Mouse (Mus musculus): ENCODE data around the gene Fstl1.

DNA sequence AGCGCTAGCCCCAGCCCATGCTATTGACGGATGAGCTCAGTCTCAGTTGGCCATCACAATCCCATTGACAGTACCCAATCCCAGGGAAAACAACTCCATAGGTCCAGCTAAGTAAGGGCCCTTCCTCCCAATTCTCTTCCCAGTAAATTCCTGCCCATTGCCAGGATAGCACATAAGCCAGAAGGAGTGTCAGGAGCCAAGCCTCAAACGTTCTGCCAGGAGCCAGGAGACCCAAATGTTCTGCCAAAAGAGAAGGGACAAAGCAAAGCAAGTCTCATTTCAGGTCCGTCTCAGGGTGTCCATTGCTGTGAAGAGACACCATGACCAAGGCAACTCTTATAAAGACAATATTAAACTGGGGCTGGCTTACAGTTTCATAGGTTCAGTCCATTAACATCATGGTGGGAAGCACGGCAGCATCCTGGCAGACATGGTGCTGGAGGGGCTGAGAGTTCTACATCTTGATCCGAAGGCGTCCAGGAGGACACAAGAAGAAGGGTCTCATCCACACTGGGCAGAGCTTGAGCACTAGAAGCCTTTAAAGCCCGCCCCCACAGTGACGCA is 26.8 kb downstream of the Fstl1 start:
- TF ChIP-seq CTCF (IDR thresholded peaks at IDR 0.05; ENCODE audit: low read depth, low read length) (no peak), POLR2A (IDR thresholded peaks at IDR 0.05; ENCODE audit: borderline replicate concordance, low read depth, low read length) (no peak)

Data from bone marrow macrophage, adult 2 months (primary cell).